Mouse (Mus musculus) granulocyte monocyte progenitor cell, adult 5-6 weeks (primary cell): ENCODE measurements around the gene Mus81. TPM values are rescaled to one million over a fixed set of nuclear protein-coding genes. Genes with fewer than 3 reads are reported as not detected.
A peak's percentile ranks its signal among the peaks of the same experiment; 100 is the strongest.
"Not testable (repeated sequence)": the region's sequence is repeated elsewhere in the genome, so short reads cannot be mapped to it uniquely, and the experiment has no call there.

ENCODE experiments used
- ATAC-seq: replicated peaks from 2 replicates; pipeline ENCODE4 v1.8.0; 2016; ENCODE audit warnings: mild to moderate bottlenecking, moderate TSS enrichment, inconsistent platforms; ENCODE audit not compliant: poor library complexity, severe bottlenecking
- total RNA-seq, 2 experiments: library from RNA; stranded (forward) in 1 of 2; stranded (reverse) in 1 of 2; fragments of 200-712, 200-1000 nt in 1 of 2; fragments of >200 nt in 1 of 2; fragmentation: Nextera tagmentation in 1 of 2; gene quantifications; 2 replicates each; pipeline ENCODE4 v1.2.3; 2014 to 2017

Gene Mus81
- total RNA-seq, 2 experiments from 2014 or later, result 9.4 to 39.7 TPM

- not testable (repeated sequence) for ATAC-seq
Measured at GRCm38 (mm10) chr19:5493301-5493721, 5.1 kb upstream of the Mus81 start.

GRCm38 (mm10) chr19:5492641-5493040 lies 4.4 kb upstream of the Mus81 start:
- ATAC-seq, result no peak

GRCm38 (mm10) chr19:5490898-5491708 lies 2.9 kb upstream of the Mus81 start:
- peak; percentile 31 for ATAC-seq

GRCm38 (mm10) chr19:5490313-5490897 lies 2.2 kb upstream of the Mus81 start, which contains the start of gene Cfl1:
Gene Cfl1, plus strand, starts transcription at chr19:5490455.
- peak; percentile 44 for ATAC-seq

GRCm38 (mm10) chr19:5489721-5490120 lies 1.5 kb upstream of the Mus81 start:
- not testable (repeated sequence) for ATAC-seq

- ATAC-seq, result peak; percentile 51
Measured at GRCm38 (mm10) chr19:5488878-5489571, 823 bp upstream of the Mus81 start.

GRCm38 (mm10) chr19:5486771-5487170 lies 1.4 kb downstream of the Mus81 start:
- no peak for ATAC-seq

- ATAC-seq, result no peak
Measured at GRCm38 (mm10) chr19:5486286-5486685, 1.9 kb downstream of the Mus81 start.

- no peak for ATAC-seq
Measured at GRCm38 (mm10) chr19:5485821-5486220, 2.4 kb downstream of the Mus81 start.

- no peak for ATAC-seq
Measured at GRCm38 (mm10) chr19:5485371-5485770, 2.8 kb downstream of the Mus81 start.

GRCm38 (mm10) chr19:5484496-5484895 lies 3.7 kb downstream of the Mus81 start:
- ATAC-seq, result no peak

GRCm38 (mm10) chr19:5483386-5484359 lies 4.5 kb downstream of the Mus81 start:
- no peak for ATAC-seq

GRCm38 (mm10) chr19:5481398-5481797 lies 6.8 kb downstream of the Mus81 start:
- no peak for ATAC-seq

- ATAC-seq, result no peak
Measured at GRCm38 (mm10) chr19:5480016-5480415, 8.2 kb downstream of the Mus81 start.

- ATAC-seq, result no peak
Measured at GRCm38 (mm10) chr19:5477668-5478300, 10.4 kb downstream of the Mus81 start.

GRCm38 (mm10) chr19:5477004-5477667 lies 11.1 kb downstream of the Mus81 start:
- no peak for ATAC-seq

- ATAC-seq, result no peak
Measured at GRCm38 (mm10) chr19:5475069-5475714, 13.0 kb downstream of the Mus81 start.

GRCm38 (mm10) chr19:5474281-5475068 lies 13.7 kb downstream of the Mus81 start:
- peak; percentile 40; the same call in 1 of the 2 replicates for ATAC-seq
